Mouse (Mus musculus): ENCODE results near the gene Umad1.

Gene Umad1

DNA sequence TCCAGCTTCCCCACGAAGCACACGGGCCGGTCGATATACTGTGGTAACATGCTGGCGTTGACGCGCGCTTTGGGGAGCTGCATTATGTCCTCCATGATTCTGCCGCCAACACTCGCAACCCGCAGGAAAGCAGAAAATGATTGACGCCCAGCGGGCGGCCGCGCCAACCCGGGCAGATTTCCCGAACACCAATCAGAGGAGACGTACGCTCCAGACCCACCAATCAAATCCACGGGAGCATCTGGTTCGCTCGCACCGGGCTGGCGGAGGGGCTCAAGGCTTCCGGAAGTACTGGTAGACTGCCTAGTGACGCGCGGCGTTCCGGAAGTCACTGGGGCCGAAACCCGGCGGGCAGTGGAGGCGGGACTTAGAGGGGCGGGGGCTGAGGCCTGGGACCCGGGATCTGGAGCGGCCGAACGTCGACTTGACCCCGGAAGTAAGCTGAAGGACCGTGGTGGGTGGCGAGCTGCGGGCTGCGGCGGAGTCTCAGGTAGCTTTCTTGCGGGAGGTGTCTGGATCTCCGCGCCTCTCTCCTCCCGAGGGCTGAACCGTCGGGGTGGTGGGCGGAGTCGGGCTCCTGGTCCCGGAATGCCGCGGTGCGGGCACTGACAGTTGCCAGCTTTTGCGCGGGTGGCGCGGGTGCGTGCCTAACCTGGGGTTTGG is at the start of gene Umad1, which contains the start of the genes Rpa3 and Gm45062:
TSS of gene Umad1 (plus strand) at position 285 of the 663 bp plus-strand sequence.
TSS of gene Rpa3 (minus strand) at position 170 of the 663 bp plus-strand sequence.
TSS of gene Gm45062 (plus strand) at position 447 of the 663 bp plus-strand sequence.
- peak; percentile 98 for DNase-seq (ENCODE audit: low spot score in 2 of 2)

DNA sequence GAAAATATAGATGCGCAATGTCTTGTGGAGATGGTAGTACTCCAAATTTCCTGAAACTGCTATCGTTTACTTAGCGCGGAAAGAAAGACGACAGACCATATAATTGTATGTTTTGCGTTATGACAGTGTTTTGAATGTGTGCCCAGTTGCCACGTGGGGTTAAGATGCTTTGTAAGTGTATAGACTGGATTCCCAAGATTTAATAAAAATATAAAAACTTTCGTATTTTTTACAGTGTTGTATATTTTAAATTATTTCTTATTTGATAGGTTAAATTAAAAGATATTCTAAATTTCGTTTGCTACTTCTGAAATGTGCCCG is 49.3 kb upstream of the Umad1 start:
- no peak for DNase-seq (ENCODE audit: low spot score in 2 of 2)

DNA sequence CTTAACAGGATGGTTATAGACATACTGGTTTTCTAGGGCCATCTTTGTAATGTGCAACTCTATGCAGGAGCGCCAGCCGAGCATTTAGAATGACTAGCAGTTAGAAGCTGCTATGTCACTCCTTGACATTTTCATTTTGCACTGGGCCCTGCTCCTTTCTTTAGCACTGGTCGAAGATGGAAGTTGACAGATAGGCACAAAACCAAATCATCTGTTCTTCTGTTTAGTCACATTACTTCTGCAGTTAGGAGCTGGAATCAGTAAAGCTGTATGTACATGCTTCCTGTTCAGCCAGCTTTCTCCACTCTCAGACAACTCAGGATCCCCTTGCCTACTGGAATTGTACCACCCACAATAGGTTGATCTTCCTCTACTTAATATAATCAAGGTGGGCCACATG is 48.4 kb upstream of the Umad1 start:
- no peak for DNase-seq (ENCODE audit: low spot score in 2 of 2)

DNA sequence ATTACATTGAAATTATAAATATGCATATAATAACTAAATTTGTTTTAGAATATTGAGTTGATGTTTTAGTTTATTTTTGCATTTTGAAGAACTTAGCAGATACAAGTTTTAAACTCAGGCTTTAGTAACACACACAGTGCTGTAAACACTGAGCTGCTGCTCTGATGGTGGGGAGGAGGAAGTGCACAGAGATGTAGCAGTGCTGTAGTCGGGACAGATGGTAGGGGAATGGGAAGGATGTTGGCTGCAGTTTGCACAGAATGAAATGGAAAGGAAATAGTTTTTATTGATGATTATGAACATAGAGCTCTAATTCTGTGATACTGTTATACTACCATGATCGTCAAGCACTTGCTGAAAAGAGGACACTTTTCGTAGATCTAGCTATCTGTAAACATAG is 32.1 kb upstream of the Umad1 start:
- no peak for DNase-seq (ENCODE audit: low spot score in 2 of 2)

DNA sequence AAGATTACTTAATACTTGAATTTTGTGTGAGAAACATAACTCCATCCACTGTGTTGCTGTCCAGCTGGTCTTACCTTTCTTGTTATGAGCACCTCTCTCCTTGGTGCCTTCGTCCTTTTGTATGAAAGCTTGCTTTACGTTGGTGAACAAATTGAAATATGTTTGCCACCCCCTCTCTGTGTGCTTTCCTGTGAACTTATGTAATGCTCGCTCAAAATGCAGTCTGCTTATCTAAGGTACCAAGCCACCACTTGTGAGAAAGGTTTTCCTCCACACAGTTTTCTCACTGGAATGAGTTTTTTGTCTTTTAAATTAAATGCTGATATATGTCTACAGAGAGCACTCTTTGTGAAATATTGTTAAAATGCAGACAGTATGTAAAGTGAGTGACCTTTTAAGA is 30.5 kb upstream of the Umad1 start:
- no peak for DNase-seq (ENCODE audit: low spot score in 2 of 2)

DNA sequence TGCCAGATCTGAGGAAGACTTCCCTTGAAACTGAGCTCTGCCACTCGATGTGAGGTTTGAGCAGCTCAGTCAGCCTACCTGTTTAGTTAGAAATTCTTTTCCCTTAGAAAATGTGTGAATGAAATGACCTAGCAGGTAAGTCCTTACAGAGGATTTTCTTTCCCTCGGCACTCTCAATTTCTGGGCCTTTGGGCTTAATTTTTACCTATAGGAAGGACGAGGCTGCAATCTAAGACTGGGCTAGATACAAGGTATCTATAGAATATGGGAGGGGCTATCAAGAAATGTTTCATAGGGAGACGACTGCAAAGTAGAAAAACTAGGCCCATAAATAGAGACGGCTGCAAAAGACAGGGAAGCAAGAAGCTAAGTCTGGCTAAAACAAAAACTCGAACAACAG is 772 bp upstream of the Umad1 start:
- no peak for DNase-seq (ENCODE audit: low spot score in 2 of 2)

DNA sequence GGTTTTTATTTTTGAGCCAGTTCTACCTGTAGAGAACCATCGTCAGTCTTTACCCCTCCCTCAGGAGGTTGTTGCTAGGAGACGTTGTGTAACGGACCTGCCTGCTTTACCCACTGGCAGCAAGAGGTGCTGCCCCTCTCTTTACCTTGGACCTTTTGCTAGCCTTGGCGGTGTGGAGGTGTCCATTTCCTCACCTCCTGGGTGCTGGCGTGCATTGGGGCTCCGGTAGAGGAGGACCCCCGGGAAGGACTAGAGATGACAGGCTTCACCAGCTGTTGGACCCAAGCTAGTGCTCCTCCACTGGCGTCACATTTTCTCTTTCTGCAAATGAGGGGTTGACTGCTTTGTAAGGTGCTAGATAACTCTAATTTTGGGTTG is 568 bp downstream of the Umad1 start:
- DNase-seq (ENCODE audit: low spot score in 2 of 2) = peak in 1 of 2 experiments; percentile 65

DNA sequence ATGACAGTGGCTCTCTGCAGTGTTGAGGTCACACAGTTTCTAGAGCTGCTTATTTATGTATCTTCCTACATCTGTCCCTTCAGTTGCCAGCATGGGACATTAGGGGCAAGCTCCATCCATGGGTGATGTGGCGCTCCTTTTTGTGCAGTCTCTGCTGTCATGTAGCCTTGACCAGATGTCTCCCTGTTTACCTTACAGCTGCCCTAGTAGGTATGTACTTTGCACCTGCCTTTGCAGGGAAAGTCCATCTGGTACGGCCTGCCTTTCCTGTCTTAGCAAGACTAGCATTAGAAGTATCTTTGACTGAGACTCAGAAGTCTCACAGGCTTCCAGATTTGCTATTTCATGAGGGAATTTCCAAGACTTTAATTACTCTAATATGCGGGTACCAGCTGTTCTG is 12.0 kb downstream of the Umad1 start:
- no peak for DNase-seq (ENCODE audit: low spot score in 2 of 2)

DNA sequence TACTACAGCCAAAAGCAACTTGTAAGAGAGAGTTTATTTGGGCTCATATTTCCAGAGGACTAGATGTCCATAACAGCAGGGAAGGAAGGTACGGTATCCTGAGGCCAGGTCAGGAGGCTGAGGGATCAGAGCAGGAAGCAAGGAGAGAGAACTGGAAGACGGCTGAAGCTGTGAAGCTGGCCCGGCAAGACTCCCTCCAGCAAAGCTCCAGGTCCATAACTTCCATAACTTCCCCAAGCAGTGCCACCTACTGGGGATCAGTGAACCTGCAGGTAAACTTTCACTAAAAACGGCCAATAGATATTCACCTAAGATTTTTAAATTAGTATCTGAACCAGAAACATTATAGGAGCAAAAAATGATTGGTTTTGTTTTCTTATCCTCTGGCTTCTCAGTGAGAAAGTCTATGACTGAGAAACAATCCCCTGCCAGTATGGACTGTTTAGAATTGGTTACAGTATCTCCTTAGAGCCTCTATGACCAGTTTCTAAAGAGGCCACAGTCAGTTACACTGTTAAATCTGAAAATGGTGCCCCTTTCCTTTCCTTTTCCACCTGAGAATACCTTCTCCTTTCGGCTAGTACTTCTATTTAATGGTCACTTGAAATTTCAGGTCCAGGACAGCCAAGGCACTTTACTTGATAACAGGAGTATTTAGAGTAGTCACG is 15.4 kb downstream of the Umad1 start:
- no peak for DNase-seq (ENCODE audit: low spot score in 2 of 2)

DNA sequence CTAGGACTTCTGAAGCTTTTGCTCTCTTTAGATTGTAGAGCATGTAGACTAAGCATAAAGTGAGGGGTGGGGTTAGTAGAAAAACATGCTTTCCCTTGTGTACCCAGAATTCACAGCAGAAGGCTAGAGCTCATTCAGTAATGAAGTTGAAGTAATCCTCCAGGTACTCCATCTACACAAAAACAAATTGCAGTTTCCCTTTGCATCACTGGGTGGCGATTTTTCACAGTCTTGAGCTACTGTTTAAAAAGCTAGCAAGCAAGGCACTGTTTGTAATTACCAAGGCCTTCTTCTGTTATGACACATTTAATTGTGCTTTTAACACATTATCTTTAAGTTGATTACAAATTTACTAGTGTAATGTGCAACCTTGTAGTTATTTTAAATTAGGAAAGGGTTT is 16.0 kb downstream of the Umad1 start:
- DNase-seq (ENCODE audit: low spot score in 2 of 2) = peak; percentile 54 to 88

DNA sequence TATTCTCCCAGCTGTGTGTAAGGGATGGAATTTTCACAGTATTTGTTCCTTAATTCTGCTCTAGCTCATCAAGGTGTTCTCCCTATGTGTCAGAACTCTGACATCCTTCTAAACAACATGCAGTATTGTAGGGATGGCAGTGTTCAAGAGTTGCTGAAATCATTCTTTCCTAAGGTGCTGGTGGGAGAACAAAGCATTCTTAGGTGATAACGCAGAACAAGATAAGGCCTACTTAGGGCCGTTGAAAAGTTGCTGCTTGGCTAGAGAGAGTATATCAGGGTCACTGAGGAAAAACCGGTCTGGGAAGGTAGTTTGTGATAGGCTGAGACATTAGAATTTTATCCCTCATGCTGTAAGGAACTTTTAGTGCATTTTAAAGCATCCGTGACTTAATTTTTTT is 17.3 kb downstream of the Umad1 start:
- no peak for DNase-seq (ENCODE audit: low spot score in 2 of 2)

DNA sequence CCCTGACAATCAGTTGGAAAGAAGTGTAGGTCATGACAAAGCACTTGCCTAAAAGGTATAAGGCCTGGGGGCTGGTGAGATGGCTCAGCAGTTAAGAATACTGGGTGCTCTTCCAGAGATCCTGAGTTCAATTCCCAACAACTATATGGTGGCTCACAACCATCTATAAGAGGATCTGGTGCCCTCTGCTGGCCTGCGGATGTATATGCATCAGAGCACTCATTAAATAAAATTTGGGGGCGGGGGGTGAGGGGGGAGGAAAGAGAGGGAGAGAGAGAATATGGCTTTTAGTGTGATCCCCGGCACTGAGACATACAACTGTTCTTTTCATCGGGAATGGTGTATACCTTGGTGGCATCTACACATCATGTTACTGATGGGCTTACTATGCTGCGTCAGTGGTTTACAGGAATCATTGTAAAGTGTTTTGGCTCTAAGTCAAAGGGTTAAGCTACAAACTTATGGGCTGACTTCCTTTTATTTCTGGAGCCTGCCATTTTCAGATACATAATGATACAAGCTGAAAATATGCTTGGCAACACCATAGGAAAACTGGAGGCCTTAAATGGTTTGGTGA is 19.4 kb downstream of the Umad1 start:
- no peak for DNase-seq (ENCODE audit: low spot score in 2 of 2)

DNA sequence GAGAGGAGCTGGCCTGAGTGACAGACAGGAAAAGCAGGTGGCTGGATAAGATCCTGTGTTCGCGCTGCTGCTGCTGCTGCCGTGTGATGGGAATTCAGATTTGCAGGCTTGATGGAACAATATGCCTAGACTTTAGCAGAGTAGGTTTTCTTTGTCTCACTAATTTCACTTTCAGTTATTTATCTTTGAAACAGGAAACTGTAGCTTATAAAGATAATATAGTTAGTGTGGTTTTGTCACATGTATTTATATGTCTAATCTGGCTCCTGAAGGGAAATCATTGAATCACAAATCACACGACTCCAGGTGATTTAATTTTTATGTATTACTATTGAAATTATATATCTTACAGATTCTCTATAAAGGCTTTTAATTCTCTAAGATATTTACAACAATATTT is 24.2 kb downstream of the Umad1 start:
- DNase-seq (ENCODE audit: low spot score in 2 of 2) = no peak

DNA sequence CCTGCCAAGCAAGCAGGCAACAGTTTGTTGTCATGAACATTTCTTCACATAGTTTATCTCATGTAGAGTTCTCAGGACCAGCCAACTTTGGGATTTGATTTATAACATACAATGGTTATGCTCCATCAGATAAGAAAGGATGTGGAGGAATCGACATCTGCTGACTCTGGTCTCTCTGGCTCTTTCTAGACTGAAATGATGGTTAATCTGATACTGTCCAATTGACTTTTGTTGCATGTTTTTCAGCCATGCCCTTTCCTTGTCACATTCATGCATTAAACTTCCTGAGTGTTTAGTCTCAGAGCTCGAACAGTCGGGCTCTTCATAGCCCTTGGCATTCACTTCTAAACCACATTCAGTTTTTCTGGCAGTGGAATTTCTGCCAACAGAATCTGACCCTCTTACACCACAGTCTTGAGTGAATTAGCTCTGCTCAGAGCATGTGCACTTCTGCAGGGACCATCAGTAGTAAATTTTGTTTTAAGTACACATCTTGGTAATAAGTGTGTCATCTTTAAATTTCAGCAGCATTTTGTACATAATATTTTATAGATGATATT is 26.4 kb downstream of the Umad1 start:
- DNase-seq (ENCODE audit: low spot score in 2 of 2) = no peak

DNA sequence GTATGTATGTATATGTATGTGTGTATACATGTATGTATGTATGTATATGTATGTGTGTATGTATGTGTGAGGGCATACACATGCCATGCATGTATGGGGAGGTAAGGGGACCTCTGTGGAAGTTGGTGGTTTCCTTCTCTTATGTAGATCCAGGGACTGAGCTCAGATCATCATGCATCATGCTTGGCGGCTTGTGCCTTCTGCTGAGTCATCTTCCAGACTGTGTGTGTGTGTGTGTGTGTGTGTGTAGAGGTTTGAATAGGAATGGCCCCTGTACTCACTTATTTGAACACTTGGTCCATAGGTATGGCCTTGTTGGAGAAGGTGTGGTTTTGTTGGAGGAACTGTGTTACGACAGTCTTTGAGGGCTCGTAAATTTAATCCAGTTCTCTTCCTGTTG is 27.1 kb downstream of the Umad1 start:
- DNase-seq (ENCODE audit: low spot score in 2 of 2) = no peak

DNA sequence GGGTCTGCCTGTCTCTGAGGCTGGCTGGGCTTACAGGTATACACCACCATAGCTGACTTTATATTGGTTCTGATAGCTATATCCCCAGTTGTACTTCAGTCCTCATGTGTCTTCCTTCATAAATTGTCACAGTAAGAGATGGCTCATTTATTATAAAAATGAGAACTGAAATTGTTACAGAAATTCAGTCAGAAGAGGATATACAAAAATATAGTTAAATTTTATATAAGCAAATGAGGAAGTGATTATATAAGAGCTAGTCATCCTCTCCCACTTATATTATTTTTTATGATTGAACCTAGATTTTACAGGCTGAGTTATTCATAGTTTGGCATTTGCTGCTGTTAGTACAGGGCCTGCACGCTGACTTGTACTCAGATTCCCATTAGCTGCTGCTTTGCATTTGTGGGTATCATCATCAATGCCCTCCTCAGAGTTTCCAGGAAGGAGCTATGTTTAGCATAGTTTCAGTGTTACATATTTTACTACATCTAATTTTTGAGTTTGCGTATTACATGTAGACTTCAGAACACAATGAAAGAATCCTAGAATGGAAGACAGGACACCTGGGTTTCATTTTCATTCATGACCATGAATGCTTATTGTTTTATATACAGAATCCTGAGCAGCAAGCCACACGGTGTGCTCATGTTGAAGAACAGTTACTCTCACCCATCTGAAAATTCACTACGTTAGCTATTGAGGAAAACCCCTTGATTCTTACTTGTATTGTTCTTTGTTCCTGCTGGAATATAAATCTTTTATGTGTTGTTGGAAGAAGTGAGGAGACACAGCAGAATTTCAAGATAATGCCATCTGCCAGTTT is 29.9 kb downstream of the Umad1 start:
- DNase-seq (ENCODE audit: low spot score in 2 of 2) = no peak

DNA sequence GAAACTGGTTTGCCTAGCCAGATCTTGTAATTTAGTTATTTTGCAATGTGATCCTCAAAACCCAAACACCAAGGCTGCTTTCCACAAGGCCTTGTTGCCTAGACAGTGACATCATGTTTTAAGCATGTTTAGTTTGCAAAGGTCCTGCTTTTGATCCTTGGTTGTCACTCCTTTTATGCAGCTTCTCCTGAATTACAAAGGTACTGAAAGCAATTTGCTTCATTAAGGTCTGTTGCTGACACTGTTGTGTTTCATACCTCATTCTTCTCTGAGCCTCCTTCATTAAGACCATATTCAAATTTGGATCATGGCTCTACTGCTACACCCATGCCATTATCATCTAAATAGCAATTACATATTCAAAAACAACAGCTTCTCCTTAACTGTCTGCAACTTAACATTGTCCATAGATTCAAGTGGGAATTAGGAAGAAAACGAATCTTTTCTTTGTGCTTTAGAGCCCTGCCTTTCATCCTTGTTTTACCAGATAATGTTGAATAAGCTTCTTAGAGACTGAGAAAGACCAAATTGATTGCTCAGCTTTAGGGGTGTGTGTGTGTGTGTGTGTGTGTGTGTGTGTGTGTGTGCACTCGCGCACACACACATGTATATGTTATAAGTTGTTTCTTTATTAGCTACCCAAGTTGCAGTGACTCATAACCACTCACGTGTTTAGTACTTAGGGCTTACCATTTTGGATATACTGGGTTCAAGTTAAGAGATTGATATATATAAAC is 35.1 kb downstream of the Umad1 start:
- no peak for DNase-seq (ENCODE audit: low spot score in 2 of 2)

DNA sequence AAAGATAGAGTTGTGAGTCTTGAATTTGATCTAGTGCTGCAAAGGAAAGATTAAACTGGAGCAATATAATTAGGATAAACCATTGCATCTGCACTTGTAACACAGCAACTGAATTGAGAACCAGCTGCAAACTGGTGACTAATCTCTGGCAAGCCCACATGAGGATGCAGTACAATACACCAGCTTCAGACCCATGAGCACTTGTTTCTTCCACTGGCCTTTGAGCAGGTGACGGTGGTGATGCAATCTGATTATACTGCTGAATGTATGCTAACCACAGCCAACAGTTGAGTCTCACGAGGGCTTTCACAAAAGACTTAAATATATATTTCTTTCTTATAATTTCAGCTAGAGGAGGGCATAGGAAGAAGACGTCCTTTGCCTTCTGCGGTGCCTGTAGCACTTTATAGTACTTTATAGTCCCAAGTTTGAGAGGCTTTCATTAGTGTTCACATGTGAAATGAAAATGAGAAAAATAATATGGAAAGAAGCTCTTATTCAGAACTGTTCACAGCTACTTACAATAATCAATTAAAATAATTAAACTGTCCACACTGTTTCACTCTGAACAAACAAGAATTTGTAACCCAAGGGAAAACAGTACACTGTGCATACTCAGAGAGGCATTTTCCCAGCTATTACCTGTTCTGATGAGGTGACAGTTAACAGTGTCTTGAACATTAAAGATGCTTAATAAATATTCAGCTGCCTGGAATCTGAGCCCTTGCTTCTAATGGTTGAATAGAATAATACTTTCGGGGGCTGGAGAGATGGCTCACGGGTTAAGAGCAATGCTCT is 40.2 kb downstream of the Umad1 start:
- no peak for DNase-seq (ENCODE audit: low spot score in 2 of 2)

DNA sequence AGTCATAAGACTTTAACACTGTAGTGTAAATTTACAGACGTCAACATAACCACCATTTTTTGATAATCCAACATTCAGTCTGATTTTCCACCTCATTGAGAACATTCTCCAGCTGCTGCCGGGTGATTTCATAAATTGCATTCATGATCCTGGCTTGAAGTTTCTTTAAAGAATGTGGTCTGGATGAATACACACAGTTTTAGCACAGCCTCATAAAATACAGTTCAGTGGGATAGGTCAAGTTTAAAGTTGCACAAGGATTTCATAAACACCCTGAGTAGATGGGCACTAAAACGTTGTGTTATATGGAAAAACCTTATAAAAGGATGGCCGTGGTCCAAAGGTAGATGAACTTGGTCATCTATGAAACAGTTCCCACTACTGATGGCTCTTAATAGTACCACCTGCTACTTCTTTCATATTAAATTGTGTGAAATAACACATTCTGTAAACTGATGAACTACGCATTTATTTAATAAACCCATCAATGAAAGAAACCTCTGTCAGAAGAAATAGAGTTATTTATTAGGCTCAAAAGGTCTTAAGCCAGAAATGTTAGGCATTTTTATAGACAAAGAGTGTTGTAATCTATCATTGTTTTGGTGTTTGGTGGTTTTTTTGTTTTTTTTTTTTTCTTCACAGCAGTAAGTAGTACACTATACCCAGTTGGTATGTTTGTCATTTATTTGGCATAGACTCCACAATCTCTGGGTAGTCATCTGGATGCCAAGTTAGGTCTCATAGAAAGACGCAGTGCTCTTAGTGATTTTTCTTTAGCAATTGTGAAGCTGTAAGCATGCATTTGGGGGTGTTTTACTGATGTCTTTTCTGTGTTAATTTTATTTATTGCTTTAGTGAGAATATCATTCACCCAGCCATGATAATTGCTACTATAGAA is 49.0 kb downstream of the Umad1 start:
- no peak for DNase-seq (ENCODE audit: low spot score in 2 of 2)

DNA sequence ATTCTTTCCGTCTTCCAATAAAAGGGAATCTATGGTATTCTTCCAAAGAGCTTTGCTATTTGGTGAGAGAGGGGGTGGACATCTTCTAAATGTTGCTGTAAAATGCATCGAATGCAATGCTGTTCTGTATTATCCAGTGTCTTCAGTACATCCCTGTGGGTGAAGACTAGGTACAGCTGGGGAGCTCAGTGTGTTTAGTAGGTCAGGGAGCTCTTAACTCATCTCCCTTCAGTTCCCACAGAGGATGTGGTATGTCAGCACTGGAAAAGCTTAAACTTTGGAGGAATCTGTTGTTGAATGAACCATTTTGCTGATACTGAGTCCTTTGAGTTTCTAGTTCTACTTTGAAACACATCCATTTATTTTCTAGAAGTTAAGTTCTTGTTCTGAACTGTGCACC is 53.5 kb downstream of the Umad1 start:
- DNase-seq (ENCODE audit: low spot score in 2 of 2) = no peak

All from frontal cortex, postnatal 36 days (tissue).